Mouse (Mus musculus): ENCODE results near the gene Gm20721. TPM values are rescaled to one million over a fixed set of nuclear protein-coding genes. Genes with fewer than 3 reads are reported as not detected.
A peak's percentile ranks its signal among the peaks of the same experiment; 100 is the strongest.

Gm20721 gene
- polyA plus RNA-seq, 1 experiment from 2014 or later, result 9.6 TPM

DNA sequence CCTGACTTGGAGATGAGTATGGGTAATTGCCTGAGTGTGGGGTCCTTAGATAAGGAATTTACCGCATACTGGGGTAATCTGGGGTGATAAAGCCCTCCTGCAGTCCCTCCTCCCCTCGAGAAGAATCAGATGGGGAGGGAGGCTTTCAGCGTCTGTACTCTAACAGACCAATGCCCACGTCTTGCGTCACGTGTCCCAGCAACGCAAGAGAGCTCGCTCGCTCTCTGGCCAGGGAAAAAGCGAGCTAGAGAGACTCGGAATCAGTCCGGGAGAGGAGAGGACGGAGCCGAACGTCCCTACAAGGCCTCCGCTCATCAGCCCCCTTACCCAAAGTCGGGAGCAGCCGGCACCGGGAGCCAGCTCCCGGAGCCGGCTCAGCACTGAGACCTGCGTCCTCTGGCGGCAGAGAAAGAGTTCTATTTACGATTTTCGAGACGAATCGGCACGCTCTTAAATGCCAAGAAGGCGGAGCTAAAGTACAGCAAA lies 49.4 kb downstream of the Gm20721 start:
- no peaks in the 10 kb centered on the region; the same call in 1 of the 2 replicates for H3K9me3 ChIP-seq (ENCODE audit: low read length)
- TF ChIP-seq CTCF (IDR thresholded peaks at IDR 0.05) (peak; percentile 58), EP300 (IDR thresholded peaks at IDR 0.05) (no peak)
- H3K27me3 ChIP-seq (replicated peaks; ENCODE audit: insufficient read depth, low read length), result peaks cover 17% of the 10 kb centered on the region
- no peak overlapping the region for H3K4me3 ChIP-seq (ENCODE audit: low read depth, low read length)
- WGBS, result 38% methylated on average over 29 of the region's 29 CpGs
- DNase-seq (ENCODE audit: low spot score) (no peak), ATAC-seq (no peak)
- H3K4me1 ChIP-seq (ENCODE audit: insufficient read depth, low read depth, low read length), result no peaks in the 10 kb centered on the region; the same call in 1 of the 2 replicates
- no peaks in the 10 kb centered on the region for H3K36me3 ChIP-seq (ENCODE audit: insufficient read depth, low read length)
- no peak overlapping the region for H3K9ac ChIP-seq (replicated peaks; ENCODE audit: low read depth)
- H3K4me2 ChIP-seq (replicated peaks; ENCODE audit: low read depth, low read length), result 0 out of 2 replicates have a peak overlapping the region, but pooled peaks have one; percentile 12
- no peak overlapping the region for H3K27ac ChIP-seq (ENCODE audit: low read length)

DNA sequence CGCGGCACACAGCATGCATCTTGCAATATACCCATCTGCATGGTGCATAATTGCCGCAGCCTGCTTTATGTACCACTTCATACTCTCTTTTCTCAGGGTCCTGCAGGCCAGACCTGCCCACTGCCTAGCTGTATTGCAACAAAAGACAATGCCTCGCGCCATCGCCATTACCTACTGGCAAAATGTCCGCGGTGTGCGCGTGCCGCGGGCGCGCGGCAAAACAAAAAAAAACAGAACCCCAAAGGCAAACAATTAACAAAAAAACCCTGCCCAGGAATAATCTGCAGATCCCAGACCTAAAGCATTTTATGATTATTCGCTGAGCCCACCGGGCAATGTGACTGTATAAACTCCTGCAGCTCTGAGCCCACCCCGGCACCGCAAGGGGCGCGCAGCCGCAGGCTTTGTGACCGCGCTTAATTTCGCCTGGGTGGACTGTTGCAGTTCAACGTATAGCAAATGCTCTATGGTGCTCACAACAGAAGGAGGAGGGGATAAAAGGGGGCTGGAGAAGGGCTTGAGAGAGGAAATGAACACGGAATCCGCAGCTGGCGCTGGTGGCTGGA lies 50.5 kb downstream of the Gm20721 start:
- peaks cover 17% of the 10 kb centered on the region for H3K27me3 ChIP-seq (replicated peaks; ENCODE audit: insufficient read depth, low read length)
- no peak for TF ChIP-seq EP300 (IDR thresholded peaks at IDR 0.05)
- no peak overlapping the region for H3K27ac ChIP-seq (ENCODE audit: low read length)
- no peak for DNase-seq (ENCODE audit: low spot score)
- H3K4me1 ChIP-seq (ENCODE audit: insufficient read depth, low read depth, low read length), result no peaks in the 10 kb centered on the region; the same call in 1 of the 2 replicates
- no peak overlapping the region for H3K9ac ChIP-seq (replicated peaks; ENCODE audit: low read depth)
- peak overlapping the region; percentile 40 for H3K4me3 ChIP-seq (ENCODE audit: low read depth, low read length)
- H3K4me2 ChIP-seq (replicated peaks; ENCODE audit: low read depth, low read length), result peak overlapping the region; percentile 60
- no peak for ATAC-seq
- WGBS, result 49% methylated on average over 29 of the region's 29 CpGs
- H3K9me3 ChIP-seq (ENCODE audit: low read length), result no peaks in the 10 kb centered on the region; the same call in 1 of the 2 replicates
- no peaks in the 10 kb centered on the region for H3K36me3 ChIP-seq (ENCODE audit: insufficient read depth, low read length)

DNA sequence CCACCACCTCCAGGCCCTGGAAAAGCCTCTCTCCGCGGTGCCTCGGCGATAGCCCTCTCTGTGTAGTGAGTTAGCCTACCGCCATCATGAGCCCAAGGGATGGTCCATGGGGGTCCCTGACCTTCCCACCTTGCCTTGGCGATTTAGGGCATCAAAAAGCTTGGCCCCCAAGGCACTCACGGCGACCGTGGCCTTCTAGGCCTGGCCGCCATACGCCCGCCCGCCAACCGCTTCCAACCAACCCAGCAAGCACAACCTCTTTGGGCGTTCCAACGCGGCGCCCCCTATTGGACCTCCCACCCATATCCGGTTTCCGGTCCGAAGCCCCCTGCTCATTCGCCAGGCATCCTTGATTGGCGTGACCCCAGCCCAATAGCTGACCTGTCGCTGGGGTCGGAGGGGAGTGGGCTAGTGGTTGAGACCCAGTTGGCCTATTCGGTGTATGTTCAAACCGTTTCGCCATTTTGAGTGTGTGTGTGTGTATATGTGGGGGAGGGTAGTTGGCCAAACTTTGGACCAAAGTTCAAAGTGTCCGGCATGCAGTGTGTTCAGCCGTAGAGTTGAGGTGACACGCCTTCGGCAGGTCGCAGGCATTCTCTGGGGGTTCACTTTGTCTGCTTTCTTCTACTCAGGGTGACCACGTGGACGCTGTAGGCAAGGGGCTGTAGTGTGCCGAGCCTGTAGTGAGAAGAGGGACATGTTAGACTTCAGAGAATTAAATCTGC lies 51.2 kb downstream of the Gm20721 start:
- WGBS, result 57% methylated on average over 36 of the region's 36 CpGs

DNA sequence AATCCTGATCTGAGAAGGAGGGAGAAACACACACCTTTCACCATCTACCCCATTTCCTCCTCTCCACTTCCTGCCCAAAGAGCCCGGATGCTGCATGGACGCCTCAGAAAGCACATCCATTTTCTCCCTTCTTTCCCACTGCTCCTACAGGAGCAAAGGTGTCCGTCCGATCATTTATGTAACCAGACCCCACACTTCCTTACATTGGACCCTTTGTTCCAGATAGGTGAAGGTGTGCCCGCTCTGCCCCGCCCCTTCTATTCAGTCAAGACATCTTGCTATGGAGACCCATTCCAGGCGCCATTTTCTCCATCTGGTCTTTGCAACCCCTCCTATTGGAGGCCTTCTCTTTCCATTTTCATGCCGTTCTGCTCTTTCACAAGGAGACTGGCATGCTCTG lies 52.1 kb downstream of the Gm20721 start:
- WGBS, result 44% methylated on average over 8 of the region's 8 CpGs
- H3K27ac ChIP-seq (ENCODE audit: low read length), result no peak overlapping the region
- H3K9ac ChIP-seq (replicated peaks; ENCODE audit: low read depth), result no peak overlapping the region
- no peak for TF ChIP-seq EP300 (IDR thresholded peaks at IDR 0.05)
- peak overlapping the region; percentile 40; the same call in 1 of the 2 replicates for H3K4me3 ChIP-seq (ENCODE audit: low read depth, low read length)
- H3K36me3 ChIP-seq (ENCODE audit: insufficient read depth, low read length), result no peaks in the 10 kb centered on the region
- no peaks in the 10 kb centered on the region; the same call in 1 of the 2 replicates for H3K9me3 ChIP-seq (ENCODE audit: low read length)
- H3K4me2 ChIP-seq (replicated peaks; ENCODE audit: low read depth, low read length), result peak overlapping the region; percentile 60
- DNase-seq (ENCODE audit: low spot score), result no peak
- no peak for ATAC-seq
- H3K4me1 ChIP-seq (ENCODE audit: insufficient read depth, low read depth, low read length), result no peaks in the 10 kb centered on the region; the same call in 1 of the 2 replicates
- H3K27me3 ChIP-seq (replicated peaks; ENCODE audit: insufficient read depth, low read length), result peaks cover 13% of the 10 kb centered on the region

More for the DNA sequence above, 51.2 kb downstream of the Gm20721 start:
- H3K36me3 ChIP-seq (ENCODE audit: insufficient read depth, low read length), result no peaks in the 10 kb centered on the region
- ATAC-seq (peak; percentile 83), DNase-seq (ENCODE audit: low spot score) (peak; percentile 73)
- H3K9me3 ChIP-seq (ENCODE audit: low read length), result no peaks in the 10 kb centered on the region; the same call in 1 of the 2 replicates
- no peaks in the 10 kb centered on the region; the same call in 1 of the 2 replicates for H3K4me1 ChIP-seq (ENCODE audit: insufficient read depth, low read depth, low read length)
- H3K9ac ChIP-seq (replicated peaks; ENCODE audit: low read depth), result 0 out of 2 replicates have a peak overlapping the region, but pooled peaks have one; percentile 32
- no peak overlapping the region for H3K27ac ChIP-seq (ENCODE audit: low read length)
- peak overlapping the region; percentile 60 for H3K4me2 ChIP-seq (replicated peaks; ENCODE audit: low read depth, low read length)
- H3K4me3 ChIP-seq (ENCODE audit: low read depth, low read length), result peak overlapping the region; percentile 40
- H3K27me3 ChIP-seq (replicated peaks; ENCODE audit: insufficient read depth, low read length), result peaks cover 17% of the 10 kb centered on the region
- no peak for TF ChIP-seq CTCF (IDR thresholded peaks at IDR 0.05)
- no peak for TF ChIP-seq EP300 (IDR thresholded peaks at IDR 0.05)

DNA sequence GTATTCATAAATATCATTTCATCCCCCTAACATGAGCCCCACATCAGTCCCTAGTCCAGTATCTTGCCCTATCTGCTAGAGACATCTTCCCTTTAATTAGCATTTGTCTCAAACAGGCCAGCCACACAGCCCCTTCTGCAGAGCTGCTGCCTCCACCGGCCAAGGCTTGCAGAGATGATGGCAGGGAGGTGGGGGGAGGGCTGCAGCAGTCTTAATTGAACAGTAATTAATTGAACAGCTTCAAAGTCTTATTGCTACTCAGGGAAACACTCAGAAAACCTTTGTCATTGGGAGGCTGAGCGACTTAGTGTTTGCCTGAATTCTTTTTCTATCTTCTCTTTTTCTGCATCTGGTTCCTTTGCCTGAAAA lies 54.9 kb downstream of the Gm20721 start:
- no peak overlapping the region for H3K27ac ChIP-seq (ENCODE audit: low read length)
- no peak overlapping the region for H3K4me2 ChIP-seq (replicated peaks; ENCODE audit: low read depth, low read length)
- H3K4me3 ChIP-seq (ENCODE audit: low read depth, low read length), result no peak overlapping the region
- no peaks in the 10 kb centered on the region; the same call in 1 of the 2 replicates for H3K9me3 ChIP-seq (ENCODE audit: low read length)
- 54% methylated on average over 2 of the region's 2 CpGs for WGBS
- ATAC-seq (no peak), DNase-seq (ENCODE audit: low spot score) (no peak)
- H3K27me3 ChIP-seq (replicated peaks; ENCODE audit: insufficient read depth, low read length), result peaks cover 7% of the 10 kb centered on the region; the same call in 1 of the 2 replicates
- H3K9ac ChIP-seq (replicated peaks; ENCODE audit: low read depth), result no peak overlapping the region
- H3K4me1 ChIP-seq (ENCODE audit: insufficient read depth, low read depth, low read length), result no peaks in the 10 kb centered on the region; the same call in 1 of the 2 replicates
- TF ChIP-seq EP300 (IDR thresholded peaks at IDR 0.05) (no peak), CTCF (IDR thresholded peaks at IDR 0.05) (no peak)
- no peaks in the 10 kb centered on the region for H3K36me3 ChIP-seq (ENCODE audit: insufficient read depth, low read length)

DNA sequence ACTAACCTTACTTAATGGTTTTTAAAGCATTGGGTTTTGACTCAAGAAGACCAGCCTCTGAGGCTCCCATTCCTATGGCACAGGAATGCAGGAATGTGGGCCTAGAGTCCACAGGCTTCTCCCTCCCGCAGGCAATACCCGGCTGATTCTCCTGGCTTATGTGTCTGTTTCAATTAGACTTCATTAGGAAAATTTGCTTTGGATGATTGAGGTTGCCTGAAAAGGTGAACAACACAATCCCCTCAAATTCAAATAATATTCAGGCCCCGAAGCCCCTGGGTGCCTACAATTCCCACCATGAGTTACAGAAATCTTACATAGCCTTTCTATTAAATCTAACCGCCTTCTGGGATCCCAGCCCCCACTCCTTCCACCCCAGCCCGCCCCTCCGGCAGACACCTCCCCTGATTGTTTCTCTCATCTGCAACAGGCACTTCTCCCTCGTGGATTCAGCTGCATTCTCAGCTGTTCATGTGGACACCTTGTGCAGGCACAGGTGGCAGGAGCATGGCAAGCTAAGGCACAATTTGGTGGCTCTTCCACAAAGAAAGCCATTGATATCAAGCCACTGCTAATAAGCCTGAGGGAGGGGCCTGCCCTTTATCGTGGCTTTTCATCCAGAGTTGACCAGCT lies 55.4 kb downstream of the Gm20721 start:
- Histone ChIP-seq H3K4me2 (replicated peaks; ENCODE audit: low read depth, low read length) (no peak overlapping the region), H3K4me1 (ENCODE audit: insufficient read depth, low read depth, low read length) (no peaks in the 10 kb centered on the region; the same call in 1 of the 2 replicates), H3K27me3 (replicated peaks; ENCODE audit: insufficient read depth, low read length) (peaks cover 12% of the 10 kb centered on the region; the same call in 1 of the 2 replicates), H3K36me3 (ENCODE audit: insufficient read depth, low read length) (no peaks in the 10 kb centered on the region), H3K9ac (replicated peaks; ENCODE audit: low read depth) (no peak overlapping the region), H3K27ac (ENCODE audit: low read length) (no peak overlapping the region), H3K4me3 (ENCODE audit: low read depth, low read length) (no peak overlapping the region), H3K9me3 (ENCODE audit: low read length) (no peaks in the 10 kb centered on the region; the same call in 1 of the 2 replicates)
- WGBS, result 64% methylated on average over 8 of the region's 8 CpGs
- ATAC-seq (no peak), DNase-seq (ENCODE audit: low spot score) (no peak)
- TF ChIP-seq CTCF (IDR thresholded peaks at IDR 0.05) (no peak), EP300 (IDR thresholded peaks at IDR 0.05) (no peak)

Measured in lung, postnatal 0 days (tissue).